Mouse (Mus musculus): ENCODE data around the gene Akt3.
A peak's percentile ranks its signal among the peaks of the same experiment; 100 is the strongest.

Akt3 gene

DNA sequence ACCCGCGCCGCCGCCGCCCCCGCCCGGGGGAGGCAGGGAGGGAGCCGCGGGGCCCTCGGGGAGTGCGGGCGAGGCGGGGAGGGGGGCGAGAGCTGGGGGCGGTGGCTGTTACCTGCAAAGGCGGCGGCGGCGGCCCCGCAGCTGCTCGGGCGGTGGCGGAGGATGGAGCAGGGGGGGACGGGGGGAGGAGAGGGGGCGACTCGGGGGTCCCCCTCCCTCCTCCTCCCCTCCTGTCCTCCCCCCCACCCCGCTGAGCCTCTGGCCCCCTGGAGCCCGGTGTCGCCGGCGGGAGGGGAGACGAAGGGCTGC, at the start of gene Akt3:
Gene Akt3 (minus strand): TSS at position 170 of the 309 bp plus-strand sequence.
- DNase-seq (ENCODE audit: low read depth, low spot score): no peak

DNA sequence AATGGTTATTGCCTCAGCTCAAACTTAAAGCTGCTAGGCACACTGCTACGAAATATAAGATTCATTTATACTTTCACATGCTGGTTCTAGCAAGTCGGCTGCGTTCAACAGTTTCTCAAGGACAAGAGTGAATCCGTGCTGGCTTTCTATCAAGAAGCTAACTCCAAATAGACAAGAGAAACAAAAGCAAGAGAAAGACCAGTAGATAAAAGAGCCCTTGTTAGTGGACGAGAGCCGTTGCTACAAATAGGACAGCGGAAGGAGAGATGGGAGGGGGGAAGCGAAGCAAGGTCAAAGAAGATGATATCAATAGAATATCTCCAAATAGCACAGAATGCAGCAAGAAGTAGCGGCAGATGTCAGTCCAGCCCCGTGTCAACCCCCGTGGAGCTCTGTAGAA, 49.5 kb upstream of the Akt3 start:
- DNase-seq (ENCODE audit: low read depth, low spot score): no peak

DNA sequence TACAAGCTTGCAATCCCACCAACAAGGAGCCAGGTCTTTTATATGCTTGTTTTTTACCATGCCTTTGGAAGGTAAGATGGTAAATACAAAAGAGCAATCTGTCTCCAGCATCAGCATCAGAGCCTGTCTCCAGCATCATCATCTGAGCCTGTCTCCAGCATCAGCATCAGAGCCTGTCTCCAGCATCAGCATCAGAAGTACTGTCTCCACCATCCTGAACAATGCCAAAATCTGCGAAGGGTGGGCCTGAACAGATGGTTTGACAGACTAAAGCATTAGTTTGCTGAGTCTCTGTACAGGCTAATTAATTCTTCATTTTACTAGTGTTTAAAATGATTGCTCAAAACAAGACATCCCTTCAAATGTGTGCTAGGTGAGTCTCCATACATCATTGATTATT, 40.2 kb upstream of the Akt3 start:
- no peak for DNase-seq (ENCODE audit: low read depth, low spot score)

DNA sequence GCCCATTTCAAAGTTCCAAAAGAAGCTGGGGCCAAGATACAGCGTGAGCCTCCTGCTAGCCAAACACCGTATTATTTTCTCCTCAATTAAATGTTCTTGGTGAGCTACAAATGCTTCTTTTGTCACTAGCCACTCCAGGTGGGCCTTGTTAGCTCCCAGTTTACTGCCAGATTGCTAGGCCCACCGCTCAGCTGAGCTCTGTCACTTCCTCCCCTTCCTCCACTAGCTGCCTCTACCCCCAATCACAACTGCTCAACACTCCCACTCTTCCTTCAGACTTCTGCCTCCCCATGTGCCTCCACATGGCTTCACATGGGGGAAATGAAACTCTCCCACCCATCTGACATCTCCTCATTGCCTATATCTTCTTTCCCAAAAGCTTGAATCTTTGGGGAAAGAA, 28.8 kb upstream of the Akt3 start:
- DNase-seq (ENCODE audit: low read depth, low spot score): no peak

DNA sequence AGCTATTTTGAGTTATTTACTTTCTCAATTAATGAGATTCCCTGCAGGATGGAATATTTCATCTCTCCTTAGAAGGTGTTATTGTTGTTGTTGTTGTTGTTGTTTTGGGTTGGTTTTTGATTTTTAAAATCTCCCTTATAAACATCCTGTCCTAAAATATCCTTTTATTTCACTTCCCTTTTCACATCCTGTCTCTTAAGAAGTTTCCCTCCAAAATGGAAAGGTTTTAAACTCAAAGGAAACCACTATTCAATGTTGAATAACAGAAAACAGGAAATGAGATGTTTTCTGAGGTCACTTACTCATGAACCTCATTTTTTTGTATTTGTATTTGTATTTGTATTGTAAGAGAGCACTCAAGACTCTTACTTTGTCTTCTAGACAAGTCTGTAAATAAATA, 23.9 kb upstream of the Akt3 start:
- no peak for DNase-seq (ENCODE audit: low read depth, low spot score)

DNA sequence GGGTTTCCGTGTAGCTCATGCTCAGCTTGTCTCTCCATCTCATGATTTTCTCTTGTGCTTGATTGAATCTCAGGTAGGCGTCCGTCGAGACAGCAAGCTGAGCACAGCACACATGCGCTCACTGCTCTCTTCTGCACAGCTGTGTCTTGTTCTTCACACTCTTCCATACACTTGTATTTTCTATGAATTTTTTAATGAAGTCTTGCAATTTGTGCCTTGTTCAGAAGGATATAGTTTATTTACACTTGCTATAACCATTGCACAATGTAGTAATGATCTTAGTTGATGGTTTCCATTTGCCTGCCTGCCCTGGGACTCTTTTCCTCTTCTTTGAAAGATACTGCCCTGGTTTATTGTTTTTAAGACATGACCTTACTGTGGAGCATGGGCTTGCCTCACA, 19.4 kb upstream of the Akt3 start:
- no peak for DNase-seq (ENCODE audit: low read depth, low spot score)

DNA sequence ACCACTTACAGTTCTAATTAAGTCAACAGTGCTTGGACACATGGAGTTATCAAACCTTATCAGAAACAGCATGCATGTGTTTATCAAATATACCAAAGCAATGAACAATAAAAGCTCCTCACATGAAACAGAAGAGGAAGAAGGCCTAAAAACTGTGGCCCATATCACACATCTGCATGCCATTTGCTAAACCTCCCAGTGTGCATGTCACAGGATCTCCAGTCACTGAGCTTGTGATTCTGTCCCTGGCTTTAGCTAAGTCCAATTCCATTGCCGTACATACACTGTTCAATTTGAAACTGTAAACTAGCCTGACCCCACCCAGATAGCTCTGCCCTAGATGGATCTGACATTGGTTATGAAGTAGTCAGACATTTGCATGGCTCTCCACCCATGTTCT, 9.6 kb upstream of the Akt3 start:
- no peak for DNase-seq (ENCODE audit: low read depth, low spot score)

DNA sequence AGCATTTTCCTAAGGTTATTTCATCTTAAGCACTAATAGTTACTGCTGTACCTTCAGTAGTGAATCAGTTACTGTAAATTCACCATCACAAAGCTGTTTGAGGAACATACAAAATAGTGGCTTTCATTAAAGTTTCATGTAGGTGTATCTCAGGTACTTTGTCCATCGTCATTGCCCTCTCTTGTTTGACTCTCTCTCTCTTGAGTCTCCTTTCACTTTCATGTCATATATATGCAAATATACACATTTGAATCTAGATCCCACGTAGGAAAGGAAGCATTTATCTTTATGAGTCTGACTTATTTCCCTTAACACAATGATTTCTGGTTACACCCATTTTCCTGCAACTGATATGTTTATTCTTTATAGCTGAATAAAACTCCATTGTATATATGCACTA, 4.9 kb upstream of the Akt3 start:
- DNase-seq (ENCODE audit: low read depth, low spot score): no peak

DNA sequence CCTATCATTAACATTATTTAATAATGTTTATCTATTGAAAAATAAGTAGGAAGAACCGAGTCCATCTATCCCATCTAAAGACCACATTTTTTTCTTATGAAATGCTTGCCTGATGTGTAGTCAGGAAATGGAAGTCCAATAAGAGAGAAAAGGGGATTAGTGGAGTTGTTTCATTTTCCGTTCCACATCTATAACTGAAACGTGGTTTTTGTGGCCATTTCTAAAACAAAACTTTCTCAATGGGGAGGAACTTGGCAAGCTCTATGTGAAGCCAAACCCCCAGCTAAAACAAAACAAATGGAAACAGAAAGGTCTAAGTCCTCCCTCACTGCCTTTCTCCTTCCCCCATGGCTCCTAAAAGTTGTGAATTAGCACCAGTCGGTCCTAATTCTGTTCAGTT, 2.8 kb upstream of the Akt3 start:
- DNase-seq (ENCODE audit: low read depth, low spot score): no peak

DNA sequence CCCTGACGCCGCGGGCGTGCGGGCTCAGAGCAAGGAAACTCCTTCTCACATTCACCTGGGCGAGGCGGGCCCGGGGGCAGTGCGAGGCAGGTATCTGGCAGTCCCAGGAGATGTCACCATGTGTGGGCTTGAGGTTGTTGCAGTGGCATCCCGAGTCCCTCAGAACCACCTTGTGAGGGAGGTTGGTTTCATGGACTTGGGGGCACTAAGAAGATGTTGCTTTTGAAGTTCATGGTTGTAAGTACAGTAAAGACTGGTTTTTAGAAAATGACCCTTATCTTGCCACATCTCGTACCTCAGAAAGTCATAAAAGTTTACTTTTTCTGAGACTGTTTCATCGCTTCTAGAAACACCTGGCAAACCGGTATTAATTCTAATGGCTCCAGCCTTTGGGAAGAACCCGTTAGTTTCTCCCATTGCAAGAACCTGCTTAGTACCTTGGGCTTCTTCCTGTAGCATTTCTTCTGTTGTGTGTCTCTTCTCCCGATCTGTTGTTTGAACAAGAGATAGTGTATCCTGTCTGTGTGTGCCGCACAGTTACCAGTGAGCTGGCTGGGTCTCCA, 1.1 kb upstream of the Akt3 start:
- DNase-seq (ENCODE audit: low read depth, low spot score): no peak

DNA sequence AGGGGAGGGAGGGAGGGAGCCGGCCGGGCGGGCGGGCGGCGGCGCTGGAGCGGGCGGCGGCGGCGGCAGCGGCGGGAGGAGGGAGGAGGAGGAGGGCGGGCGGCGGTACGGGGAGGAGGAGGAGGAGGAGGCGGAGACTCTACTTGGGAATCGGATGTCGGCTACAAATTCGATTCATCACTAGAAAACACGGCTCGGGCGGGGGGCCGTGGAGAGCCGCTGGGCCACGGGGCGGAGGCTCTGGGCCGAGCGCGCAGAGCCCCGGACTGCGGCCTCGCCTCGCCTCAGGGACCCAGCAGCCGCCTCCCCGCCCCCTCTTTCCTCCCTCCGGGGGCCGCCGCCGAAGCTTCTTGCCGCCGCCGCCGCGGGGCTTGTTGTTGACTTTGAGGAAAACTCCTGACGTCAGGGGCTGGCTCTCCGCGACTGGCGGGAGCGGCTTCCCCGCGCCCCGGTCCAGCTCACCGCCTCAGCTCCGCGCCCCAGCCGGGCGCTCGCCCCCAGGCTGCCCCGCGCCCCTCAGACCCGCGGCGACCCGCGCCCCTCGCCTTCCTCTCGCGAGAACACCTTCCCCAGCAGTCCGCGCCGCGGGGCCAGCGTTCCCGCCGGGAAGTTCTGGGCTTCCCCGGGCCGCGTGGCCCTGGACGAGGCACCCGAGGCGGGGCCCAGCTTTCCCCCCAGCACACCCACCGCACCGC, 487 bp upstream of the Akt3 start:
- DNase-seq (ENCODE audit: low read depth, low spot score): peak; percentile 48

DNA sequence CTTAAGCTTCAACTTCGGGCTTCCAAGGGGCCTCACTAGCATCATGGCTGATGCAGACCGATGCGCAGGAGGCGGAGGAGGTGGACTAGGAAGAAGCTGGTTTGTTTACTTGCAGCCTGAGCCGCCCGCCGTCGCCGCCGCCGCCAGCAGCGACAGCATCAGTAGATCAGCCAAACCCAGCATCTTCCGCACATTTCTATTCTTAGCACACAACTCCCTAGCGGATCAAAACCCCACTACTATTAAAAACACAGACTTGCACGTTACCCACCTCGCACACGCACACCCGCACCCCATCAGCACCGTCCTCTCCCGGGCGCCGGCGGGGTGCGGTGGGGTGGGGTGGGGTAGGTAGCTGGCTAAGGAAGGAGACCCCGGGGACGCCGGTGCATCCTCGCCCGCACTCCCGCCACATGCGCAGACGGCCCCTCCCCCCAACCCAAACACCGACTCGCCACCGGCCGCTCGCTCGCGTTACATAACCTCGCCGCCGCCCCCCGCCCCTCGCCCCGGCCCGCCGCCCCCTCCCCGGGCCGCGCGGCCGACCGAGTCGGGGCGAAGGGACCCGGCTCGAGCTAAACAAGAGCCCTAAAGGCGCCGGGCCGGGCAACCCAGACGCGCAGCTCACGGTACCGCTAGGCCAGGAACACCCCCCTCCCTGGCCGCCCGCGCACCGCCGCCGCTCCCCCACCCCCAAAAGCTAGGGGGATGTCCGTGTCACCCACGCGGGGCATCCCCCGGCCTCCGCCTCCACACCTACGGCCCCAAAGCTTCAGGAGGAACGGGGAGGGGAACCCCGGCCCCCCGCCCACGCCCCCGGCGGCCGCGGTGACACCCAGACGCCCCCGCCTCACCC, 597 bp downstream of the Akt3 start:
- DNase-seq (ENCODE audit: low read depth, low spot score): peak; percentile 40

DNA sequence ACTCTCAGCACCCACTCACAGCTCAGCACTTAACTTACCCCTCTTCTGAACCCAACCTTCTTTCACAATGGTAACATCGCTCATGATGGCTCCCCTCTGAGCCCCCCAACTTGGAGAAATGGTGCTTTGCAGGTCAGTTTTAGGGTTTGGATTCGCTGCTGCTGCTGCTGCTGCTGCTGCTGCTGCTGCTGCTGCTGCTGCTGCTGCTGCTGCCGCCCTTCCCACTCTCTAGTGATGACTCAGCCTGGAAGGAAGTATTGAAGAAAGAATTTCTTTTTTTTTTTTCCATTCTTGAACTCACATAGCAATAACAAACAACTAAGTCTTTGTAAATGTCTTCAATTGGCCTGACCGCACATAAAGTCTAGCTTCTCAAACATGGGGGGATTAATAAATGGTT, 9.4 kb downstream of the Akt3 start:
- no peak for DNase-seq (ENCODE audit: low read depth, low spot score)

DNA sequence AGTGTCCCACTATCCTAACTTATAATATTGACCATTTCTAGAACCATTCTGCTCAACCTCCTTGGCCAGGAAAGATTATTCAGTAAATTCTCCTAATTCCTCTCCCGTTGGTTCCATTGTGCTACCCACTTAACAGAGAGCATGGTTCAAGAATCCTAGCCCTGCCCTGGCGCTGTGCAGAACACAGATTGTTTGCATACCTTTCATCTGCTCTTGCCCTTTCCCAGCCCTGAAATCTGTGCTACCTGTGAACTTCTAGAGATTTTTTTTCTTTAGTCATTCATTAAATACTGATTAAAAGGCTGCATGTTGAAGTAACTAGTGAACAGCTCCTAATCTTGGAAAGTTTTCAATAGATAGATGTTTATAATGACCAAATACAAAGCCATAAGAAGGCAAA, 19.6 kb downstream of the Akt3 start:
- DNase-seq (ENCODE audit: low read depth, low spot score): no peak

DNA sequence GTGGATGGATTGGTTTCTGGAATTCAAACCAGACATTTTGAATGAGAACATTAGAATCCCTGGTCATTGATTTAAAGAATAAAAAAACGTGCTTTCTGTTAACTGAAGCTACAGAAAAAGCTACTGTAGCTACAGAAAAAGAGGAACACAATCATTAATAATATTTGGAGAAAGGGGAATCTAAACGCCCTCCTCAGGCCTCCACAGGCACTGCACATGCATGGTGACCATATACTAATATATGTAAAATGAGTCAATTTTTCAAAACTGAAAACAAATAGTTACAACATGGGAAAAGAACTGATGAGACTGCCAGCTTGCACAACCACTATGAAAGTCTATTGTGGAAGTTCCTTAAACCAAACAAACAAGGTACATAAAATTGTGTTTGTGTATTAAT, 21.3 kb downstream of the Akt3 start:
- no peak for DNase-seq (ENCODE audit: low read depth, low spot score)

DNA sequence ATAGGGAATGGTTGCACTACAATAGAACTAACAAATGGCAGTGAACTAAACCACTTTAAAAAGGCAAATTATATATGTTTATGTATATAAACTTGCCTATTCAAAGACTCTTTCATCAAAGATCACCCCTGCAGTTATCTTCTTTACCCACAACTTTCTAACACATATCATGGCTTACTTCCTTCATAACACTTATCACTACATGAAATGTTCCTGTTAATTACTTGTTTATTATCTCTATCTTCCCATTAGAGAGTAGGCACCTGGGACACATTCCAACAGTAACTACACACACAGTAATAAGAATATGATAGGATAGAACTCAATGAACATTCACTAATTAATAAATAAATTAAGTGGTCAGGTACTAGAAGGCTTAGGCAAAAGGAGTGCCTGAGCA, 21.8 kb downstream of the Akt3 start:
- DNase-seq (ENCODE audit: low read depth, low spot score): no peak

DNA sequence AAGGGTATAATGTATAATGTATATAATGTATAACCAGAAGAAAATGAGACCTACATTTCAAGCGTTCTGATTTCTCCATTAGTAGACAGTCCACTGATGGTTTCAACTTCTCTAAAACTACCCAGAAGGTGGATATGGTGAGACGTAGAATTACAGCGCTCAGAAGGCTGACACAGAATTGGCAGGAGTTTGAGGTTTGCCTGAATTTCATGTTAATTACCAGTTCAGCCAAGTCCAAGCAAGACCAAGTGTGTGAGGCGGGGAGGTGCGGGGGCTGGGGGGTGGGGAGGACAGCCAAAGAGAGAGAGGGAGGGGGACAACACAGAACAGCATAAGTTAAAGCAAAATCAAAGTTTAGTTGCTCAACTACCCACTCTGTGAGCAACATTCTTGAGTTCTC, 23.5 kb downstream of the Akt3 start:
- DNase-seq (ENCODE audit: low read depth, low spot score): no peak

DNA sequence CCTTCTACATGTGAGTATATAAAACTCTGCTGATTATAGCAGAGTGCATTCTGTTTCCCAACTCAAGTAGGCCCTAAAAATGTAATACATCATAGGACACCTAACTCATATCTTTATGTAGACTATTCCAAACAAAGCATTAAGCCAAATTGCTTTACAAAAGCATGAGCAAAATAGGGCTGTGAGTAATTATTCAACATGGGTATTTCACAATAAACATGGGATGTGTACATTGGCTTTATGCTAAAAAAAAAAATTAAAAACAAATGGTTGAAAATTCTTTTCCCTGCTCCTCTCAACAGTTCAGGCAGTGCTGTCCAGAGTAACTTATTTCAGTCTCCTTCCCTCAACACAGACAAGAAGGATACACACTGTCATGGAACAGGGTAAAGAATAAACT, 26.9 kb downstream of the Akt3 start:
- DNase-seq (ENCODE audit: low read depth, low spot score): no peak

DNA sequence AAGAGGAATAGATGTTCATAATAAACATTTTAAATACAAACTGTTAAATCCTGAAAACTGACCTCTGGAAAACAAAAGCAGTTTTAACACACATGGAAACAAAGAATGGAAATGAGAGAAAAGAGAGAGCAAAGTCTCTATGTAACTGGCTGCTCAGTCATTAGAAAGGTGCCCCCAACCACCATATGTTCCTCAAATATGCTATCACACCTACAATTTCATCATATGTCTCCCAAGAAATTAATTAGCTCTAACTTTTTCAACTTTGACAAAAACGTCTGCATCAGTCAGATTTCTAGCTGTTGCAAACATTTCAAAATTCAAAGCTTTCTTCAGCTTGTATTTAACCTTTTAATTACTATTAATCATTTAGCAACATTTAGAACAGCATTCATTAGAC, 59.0 kb downstream of the Akt3 start:
- DNase-seq (ENCODE audit: low read depth, low spot score): no peak

DNA sequence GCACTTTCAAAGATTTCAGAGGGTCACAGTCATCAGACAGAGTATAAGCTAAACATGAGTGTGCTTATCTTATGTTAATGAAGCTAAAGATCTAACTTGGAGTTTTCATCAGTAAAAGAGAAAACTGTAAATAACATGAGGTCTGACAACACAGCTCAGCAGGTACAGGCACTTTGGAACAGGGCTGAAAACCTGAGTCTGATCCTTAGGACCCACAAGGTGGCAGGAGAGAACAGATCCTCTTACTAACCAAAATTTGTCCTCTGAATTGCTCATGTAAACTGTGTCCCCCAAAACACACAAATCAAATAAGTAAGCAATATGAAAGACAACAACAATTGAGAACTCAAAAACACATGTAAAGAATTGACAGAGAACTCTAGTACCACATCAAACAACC, 62.8 kb downstream of the Akt3 start:
- DNase-seq (ENCODE audit: low read depth, low spot score): no peak

DNA sequence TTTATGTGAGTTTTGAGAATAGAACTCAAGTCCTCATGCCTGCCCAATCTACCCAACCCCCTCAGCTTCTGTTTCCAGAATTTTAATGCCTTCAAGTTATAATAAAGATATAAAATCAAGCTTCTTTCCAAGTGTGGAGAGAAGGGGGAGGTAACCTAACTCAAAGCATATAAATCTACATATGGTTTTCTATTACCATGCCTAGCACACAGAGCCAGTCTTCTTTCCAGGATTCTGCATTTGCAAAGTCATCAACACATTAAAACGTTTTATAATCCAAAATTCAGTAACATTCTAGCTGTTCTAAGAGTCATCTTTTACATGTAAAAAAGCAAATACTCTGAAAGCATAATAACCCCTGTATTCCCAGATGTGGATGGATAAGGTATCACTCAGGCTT, 63.7 kb downstream of the Akt3 start:
- DNase-seq (ENCODE audit: low read depth, low spot score): no peak

DNA sequence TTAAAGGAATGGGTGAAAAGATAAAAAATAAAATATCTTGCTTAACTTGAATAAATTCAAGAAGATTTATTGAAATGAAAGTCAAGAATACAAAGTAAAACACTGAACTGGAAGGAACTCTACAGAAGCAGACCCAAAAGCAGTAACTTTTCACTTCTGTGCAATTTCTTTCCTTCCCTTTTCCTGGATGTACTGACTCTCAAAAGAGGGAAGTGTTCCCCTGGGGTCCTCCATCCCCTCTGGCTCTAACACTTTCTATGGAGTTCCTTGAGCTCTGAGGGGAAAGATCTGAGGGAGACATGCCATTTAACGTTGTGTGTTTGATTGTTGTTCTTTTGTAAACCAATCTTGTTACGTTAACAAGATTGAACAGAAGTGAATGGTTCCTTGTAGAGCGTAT, 66.4 kb downstream of the Akt3 start:
- no peak for DNase-seq (ENCODE audit: low read depth, low spot score)

DNA sequence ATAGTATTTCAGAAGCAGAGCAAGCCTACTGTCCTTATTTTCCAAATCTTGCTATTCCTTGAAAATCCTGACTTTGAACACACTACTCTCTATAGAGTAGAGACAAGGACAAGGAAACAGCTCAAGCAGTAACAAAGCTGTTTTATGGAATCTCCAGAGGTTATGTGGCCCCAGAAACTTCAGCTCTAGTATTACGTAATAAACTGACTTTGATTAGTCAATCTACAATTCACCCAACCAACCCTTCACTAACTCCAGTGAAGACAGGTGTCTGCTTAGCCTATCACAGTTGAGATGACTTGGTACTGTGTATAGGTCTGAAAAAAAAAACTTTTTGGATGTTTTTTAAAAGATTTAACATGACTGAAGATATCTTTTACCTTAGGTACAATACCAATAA, 67.6 kb downstream of the Akt3 start:
- no peak for DNase-seq (ENCODE audit: low read depth, low spot score)
